Mouse (Mus musculus) midbrain, postnatal 0 days (tissue): ENCODE data around the gene Ddx46. TPM values are rescaled to one million over a fixed set of nuclear protein-coding genes. Genes with fewer than 3 reads are reported as not detected.
A peak's percentile ranks its signal among the peaks of the same experiment; 100 is the strongest.

Experiments
- ATAC-seq: fragments of 200-750 bp; cut with Nextera tagmentation; 2 replicates; pipeline ENCODE4 v1.8.0; 2017; ENCODE audit warnings: moderate number of reproducible peaks, mild to moderate bottlenecking, moderate TSS enrichment, moderate library complexity; ENCODE audit not compliant: low FRiP score
- DNase-seq: peaks from one replicate; pipeline ENCODE4 v3.0.0-alpha.2; 2015; ENCODE audit warnings: low spot score
- H3K27ac ChIP-seq: fragments of 300-500 bp; sonication (generic); 2 replicates; pipeline ENCODE4 v1.5.1; 2014; ENCODE audit warnings: low read depth, mild to moderate bottlenecking, low read length, mixed read lengths
- H3K27me3 ChIP-seq: fragments of 300-500 bp; sonication (generic); 2 replicates; pipeline ENCODE4 v1.6.1; 2014; ENCODE audit warnings: low read length, control low read depth, mixed read lengths; ENCODE audit not compliant: insufficient read depth
- H3K36me3 ChIP-seq: fragments of 300-500 bp; sonication (generic); 2 replicates; pipeline ENCODE4 v1.6.1; 2014; ENCODE audit warnings: low read length, control low read depth, mixed read lengths; ENCODE audit not compliant: insufficient read depth
- H3K4me1 ChIP-seq: fragments of 300-500 bp; sonication (generic); 2 replicates; pipeline ENCODE4 v1.6.1; 2014; ENCODE audit warnings: mild to moderate bottlenecking, control low read depth, antibody characterized with exemption, low read length, mixed read lengths; ENCODE audit not compliant: insufficient read depth
- H3K4me2 ChIP-seq: fragments of 300-500 bp; sonication (generic); 2 replicates; pipeline ENCODE4 v1.6.1; 2014; ENCODE audit warnings: low read depth, mild to moderate bottlenecking, low read length, mixed read lengths; ENCODE audit not compliant: poor library complexity, severe bottlenecking
- H3K4me3 ChIP-seq: fragments of 300-500 bp; sonication (generic); 2 replicates; pipeline ENCODE4 v1.5.1; 2014; ENCODE audit warnings: low read depth, mild to moderate bottlenecking, low read length, moderate library complexity
- H3K9ac ChIP-seq: fragments of 300-500 bp; sonication (generic); replicated peaks from 2 replicates; pipeline ENCODE4 v1.6.1; 2014; ENCODE audit warnings: mild to moderate bottlenecking, low read length, moderate library complexity, mixed read lengths; ENCODE audit not compliant: poor library complexity, severe bottlenecking
- H3K9me3 ChIP-seq: fragments of 300-500 bp; sonication (generic); 2 replicates; pipeline ENCODE4 v1.6.1; 2016; ENCODE audit warnings: low read length, control low read depth
- CTCF ChIP-seq: IDR thresholded peaks from 2 replicates; pipeline ENCODE4 v1.5.1; 2016; ENCODE audit warnings: antibody characterized with exemption, mild to moderate bottlenecking
- WGBS: fragments of 180-500 bp; shearing (Covaris S2); extraction: QIAGEN DNeasy Blood & Tissue Kit; methylation state at CpG from one replicate; pipeline ENCODE4 v1.1.7; 2014; 5-methylcytosine and 5-hydroxymethylcytosine counted together
- polyA plus RNA-seq: library from polyadenylated mRNA; unstranded; fragments of >200 nt; fragmentation: Nextera tagmentation; extraction: Ambion mirVana; gene quantifications from 2 replicates; pipeline ENCODE4 v1.2.1, GENCODE M21; 2015
- total RNA-seq: library from RNA; depleted of rRNA; stranded (reverse); fragments of >200 nt; gene quantifications from 2 replicates; pipeline ENCODE4 v1.2.3, GENCODE M21; 2014

Gene Ddx46
- total and polyA plus RNA-seq, 2 experiments from 2014 or later, result 21.9 to 22.3 TPM

DNA sequence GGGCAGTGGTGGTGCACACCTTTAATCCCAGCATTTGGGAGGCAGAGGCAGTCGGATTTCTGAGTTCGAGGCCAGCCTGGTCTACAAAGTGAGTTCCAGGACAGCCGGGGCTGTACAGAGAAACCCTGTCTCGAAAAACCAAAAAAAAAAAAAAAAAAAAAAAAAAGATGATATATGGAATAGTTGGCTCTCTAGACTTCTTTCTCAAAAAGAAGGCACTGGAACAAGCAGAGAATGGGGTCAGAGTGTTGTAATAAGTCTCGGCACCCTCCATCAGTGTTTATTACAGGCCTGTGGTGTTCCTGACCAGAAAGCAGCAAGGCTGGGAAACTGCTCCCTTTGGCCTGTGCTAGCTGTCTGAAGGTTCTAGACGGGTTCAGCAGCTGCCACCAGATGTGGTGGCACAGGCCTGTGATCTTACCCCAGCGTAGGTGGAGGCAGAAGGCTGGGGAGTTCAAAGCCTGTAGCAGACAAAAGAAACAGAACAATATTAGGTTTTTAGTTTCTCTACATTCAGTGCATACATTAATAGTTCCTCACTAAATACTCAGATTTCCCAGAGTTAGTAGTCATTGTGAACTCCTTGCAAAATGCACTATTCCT, 81.2 kb downstream of the Ddx46 start:
- ATAC-seq, result no peak
- no peak overlapping the region for H3K9ac ChIP-seq

DNA sequence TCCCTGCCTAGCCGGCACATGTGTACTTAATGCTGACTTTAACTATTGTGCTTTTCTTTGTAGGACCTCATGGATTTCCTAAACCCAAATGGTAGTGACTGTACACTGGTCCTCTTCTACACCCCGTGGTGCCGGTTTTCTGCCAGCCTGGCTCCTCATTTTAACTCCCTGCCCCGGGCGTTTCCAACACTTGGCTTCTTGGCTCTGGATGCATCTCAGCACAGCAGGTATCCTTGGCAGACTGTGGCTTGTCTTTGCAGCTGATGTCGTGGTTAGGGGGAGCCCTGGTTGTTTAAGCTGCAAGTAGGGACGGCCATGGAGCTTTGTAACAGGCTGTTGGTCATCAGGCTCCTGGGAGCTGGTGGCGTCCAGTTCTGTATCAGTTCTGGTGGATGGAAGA, 86.7 kb downstream of the Ddx46 start:
- H3K9ac ChIP-seq, result no peak overlapping the region
- ATAC-seq, result no peak
- no peaks in the 10 kb centered on the region for H3K9me3 ChIP-seq
- peaks cover 43% of the 10 kb centered on the region for H3K36me3 ChIP-seq
- no peak for TF ChIP-seq CTCF
- no peaks in the 10 kb centered on the region for H3K27me3 ChIP-seq
- peak; percentile 65 for DNase-seq
- H3K27ac ChIP-seq, result no peak overlapping the region
- H3K4me2 ChIP-seq, result no peak overlapping the region
- 74% methylated on average over 8 of the region's 8 CpGs for WGBS
- H3K4me3 ChIP-seq, result no peak overlapping the region
- peaks cover 3% of the 10 kb centered on the region; the same call in 1 of the 2 replicates for H3K4me1 ChIP-seq

More for the DNA sequence above, 81.2 kb downstream of the Ddx46 start:
- Histone ChIP-seq H3K9me3 (no peaks in the 10 kb centered on the region), H3K4me1 (peaks cover 5% of the 10 kb centered on the region; the same call in 1 of the 2 replicates), H3K4me2 (peak overlapping the region; percentile 55), H3K27ac (no peak overlapping the region), H3K36me3 (peaks cover 23% of the 10 kb centered on the region), H3K27me3 (no peaks in the 10 kb centered on the region), H3K4me3 (no peak overlapping the region)
- 89% methylated on average over 7 of the region's 7 CpGs for WGBS
- no peak for TF ChIP-seq CTCF
- no peak for DNase-seq

DNA sequence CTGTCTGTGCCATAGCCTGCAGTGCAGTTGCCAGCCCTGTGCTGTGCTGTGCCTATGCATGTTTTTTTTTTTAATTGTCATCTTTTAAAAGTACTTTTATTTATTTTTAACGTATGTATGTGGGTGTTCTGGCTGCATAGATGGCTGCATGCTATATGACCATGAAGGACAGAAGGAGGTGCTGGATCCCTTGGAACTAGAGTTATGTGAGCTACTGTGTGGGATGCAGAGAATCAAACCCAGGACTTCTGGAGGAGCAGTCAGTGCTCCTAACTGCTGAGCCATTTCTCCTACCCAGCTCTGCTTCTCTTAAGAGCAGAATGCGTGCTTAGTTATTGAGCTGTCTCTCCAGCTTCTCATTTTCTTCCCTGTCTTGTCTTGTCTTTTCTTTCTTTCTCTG, 87.2 kb downstream of the Ddx46 start:
- no peaks in the 10 kb centered on the region for H3K9me3 ChIP-seq
- no peak for ATAC-seq
- no peaks in the 10 kb centered on the region for H3K4me1 ChIP-seq
- H3K27ac ChIP-seq, result no peak overlapping the region
- no peak overlapping the region for H3K4me2 ChIP-seq
- H3K36me3 ChIP-seq, result peaks cover 43% of the 10 kb centered on the region
- no peaks in the 10 kb centered on the region for H3K27me3 ChIP-seq
- WGBS, result 98% methylated on average over 2 of the region's 2 CpGs
- no peak overlapping the region for H3K9ac ChIP-seq
- TF ChIP-seq CTCF, result no peak
- no peak for DNase-seq
- no peak overlapping the region for H3K4me3 ChIP-seq

DNA sequence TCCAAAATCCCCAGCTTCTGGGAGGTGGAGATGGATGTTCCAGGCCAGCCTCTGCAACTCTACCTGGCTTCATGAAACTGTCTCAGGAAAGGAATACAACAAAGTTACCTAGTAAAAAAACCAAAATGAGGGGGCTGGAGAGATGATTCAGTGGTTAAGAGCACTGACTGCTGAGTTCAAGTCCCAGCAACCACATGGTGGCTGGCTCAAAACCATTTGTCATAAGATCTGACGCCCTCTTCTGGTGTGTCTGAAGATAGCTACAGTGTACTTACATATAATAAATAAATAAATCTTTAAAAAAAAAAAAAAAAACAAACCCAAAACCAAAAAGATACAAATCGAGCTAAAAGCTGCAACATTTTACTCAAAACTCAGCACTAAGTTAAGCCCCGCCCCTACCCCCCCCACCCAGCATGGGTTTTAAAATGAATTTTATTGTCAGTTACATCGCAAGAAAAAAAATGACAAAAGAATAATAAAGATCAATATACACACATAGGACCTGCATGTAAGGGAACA, 91.8 kb downstream of the Ddx46 start:
- 3% methylated on average over 4 of the region's 4 CpGs for WGBS
- peak; percentile 52 for TF ChIP-seq CTCF
- Histone ChIP-seq H3K4me2 (peak overlapping the region; percentile 54), H3K4me1 (no peaks in the 10 kb centered on the region), H3K27me3 (no peaks in the 10 kb centered on the region), H3K36me3 (peaks cover 18% of the 10 kb centered on the region), H3K27ac (peak overlapping the region; percentile 88), H3K4me3 (peak overlapping the region; percentile 56), H3K9me3 (no peaks in the 10 kb centered on the region), H3K9ac (peak overlapping the region; percentile 63)
- ATAC-seq (no peak), DNase-seq (peak; percentile 46)

DNA sequence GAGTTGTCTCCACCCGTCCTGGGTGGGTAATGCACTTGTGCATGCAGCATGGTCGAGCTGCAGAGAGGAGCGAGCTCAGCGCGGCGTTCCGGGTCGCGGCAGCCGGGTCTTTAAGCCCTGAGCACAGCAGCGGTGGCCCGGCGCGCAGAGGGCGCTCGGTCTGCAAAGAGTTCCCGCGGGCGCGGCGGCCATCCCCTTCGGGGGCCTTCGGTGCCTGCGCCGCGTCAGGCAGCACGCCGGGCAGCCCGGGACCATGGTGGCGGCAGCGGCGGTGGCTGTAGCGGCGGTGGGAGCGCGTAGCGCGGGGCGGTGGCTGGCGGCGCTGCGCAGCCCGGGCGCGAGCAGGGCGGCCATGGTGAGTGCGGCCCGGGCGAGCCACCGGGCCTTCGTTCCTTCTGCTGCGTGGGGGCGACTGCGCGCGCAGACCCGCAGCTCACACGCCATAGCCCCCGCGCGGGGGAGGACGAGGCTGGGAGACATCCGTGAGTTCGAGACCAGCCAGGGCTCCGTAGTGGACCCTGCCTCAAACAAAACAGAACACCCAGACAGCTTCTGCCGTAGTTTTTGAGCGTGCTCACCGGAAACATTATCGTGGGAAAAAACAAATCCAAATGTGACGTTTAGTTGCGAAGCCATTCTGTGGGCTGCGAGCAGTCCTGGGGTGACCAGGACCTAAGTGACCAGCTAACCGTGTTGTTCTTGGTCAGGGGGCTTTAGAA, 92.5 kb downstream of the Ddx46 start, which contains the start of gene Pcbd2:
TSS of gene Pcbd2 (plus strand) at position 249 of the 719 bp plus-strand sequence.
- no peaks in the 10 kb centered on the region for H3K4me1 ChIP-seq
- peak within 1 kb of the TSS; percentile 63 for H3K9ac ChIP-seq
- H3K4me3 ChIP-seq, result peak within 1 kb of the TSS; percentile 56
- H3K9me3 ChIP-seq, result no peaks in the 10 kb centered on the region
- DNase-seq, result peak; percentile 81
- H3K27ac ChIP-seq, result peak within 1 kb of the TSS; percentile 88
- under 1% methylated on average over 56 of the region's 73 CpGs for WGBS
- peak; percentile 91 for ATAC-seq
- peaks cover 14% of the 10 kb centered on the region; the same call in 1 of the 2 replicates for H3K36me3 ChIP-seq
- no peaks in the 10 kb centered on the region for H3K27me3 ChIP-seq
- peak within 1 kb of the TSS; percentile 54 for H3K4me2 ChIP-seq
- no peak for TF ChIP-seq CTCF

DNA sequence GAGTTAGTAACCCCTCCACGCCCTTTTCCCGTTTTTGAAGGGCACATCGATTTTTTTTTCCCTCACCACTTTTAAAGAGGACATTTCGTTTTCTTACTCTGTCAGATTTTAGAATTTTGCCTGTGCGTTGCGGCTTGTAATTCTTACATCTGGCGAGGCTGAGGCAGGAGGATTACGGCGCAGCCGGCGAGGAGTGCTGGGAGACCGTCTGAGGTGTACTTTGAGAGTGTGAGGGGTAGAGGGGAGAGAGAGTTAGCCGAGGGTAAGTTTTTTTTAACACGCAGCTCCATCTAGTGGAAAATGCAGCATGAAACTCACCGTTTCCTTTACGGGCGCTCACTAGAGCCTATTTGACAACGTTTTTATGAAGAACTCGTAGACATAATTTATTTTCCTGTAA, 93.0 kb downstream of the Ddx46 start:
- Histone ChIP-seq H3K36me3 (peaks cover 14% of the 10 kb centered on the region; the same call in 1 of the 2 replicates), H3K4me3 (peak overlapping the region; percentile 56), H3K4me1 (no peaks in the 10 kb centered on the region), H3K9me3 (no peaks in the 10 kb centered on the region), H3K4me2 (peak overlapping the region; percentile 54), H3K9ac (peak overlapping the region; percentile 63), H3K27ac (peak overlapping the region; percentile 88), H3K27me3 (no peaks in the 10 kb centered on the region)
- 3% methylated on average over 19 of the region's 19 CpGs for WGBS
- ATAC-seq, result peak; percentile 74
- peak; percentile 76 for TF ChIP-seq CTCF
- peak; percentile 83 for DNase-seq
